Mouse (Mus musculus): ENCODE data around the gene A3galt2.

The A3galt2 gene

GRCm38 (mm10) chr4:128752031-128752757 lies 3.0 kb upstream of the A3galt2 start:
- DNase-seq (ENCODE audit: extremely low spot score, low spot score) = no peak

GRCm38 (mm10) chr4:128753571-128753970 lies 1.6 kb upstream of the A3galt2 start:
- DNase-seq (ENCODE audit: extremely low spot score, low spot score) = no peak

GRCm38 (mm10) chr4:128755900-128756299 lies 736 bp downstream of the A3galt2 start:
- DNase-seq (ENCODE audit: extremely low spot score, low spot score) = no peak

- DNase-seq (ENCODE audit: extremely low spot score, low spot score) = no peak
Measured at GRCm38 (mm10) chr4:128759214-128759613, 4.0 kb downstream of the A3galt2 start.

- no peak for DNase-seq (ENCODE audit: extremely low spot score, low spot score)
Measured at GRCm38 (mm10) chr4:128760029-128760428, 4.9 kb downstream of the A3galt2 start.

- DNase-seq (ENCODE audit: extremely low spot score, low spot score) = no peak
Measured at GRCm38 (mm10) chr4:128766929-128767328, 11.8 kb downstream of the A3galt2 start.

GRCm38 (mm10) chr4:128768120-128768519 lies 13.0 kb downstream of the A3galt2 start:
- DNase-seq (ENCODE audit: extremely low spot score, low spot score) = no peak

GRCm38 (mm10) chr4:128769569-128770355 lies 14.6 kb downstream of the A3galt2 start:
- no peak for DNase-seq (ENCODE audit: extremely low spot score, low spot score)

- no peak for DNase-seq (ENCODE audit: extremely low spot score, low spot score)
Measured at GRCm38 (mm10) chr4:128770698-128771097, 15.5 kb downstream of the A3galt2 start.

GRCm38 (mm10) chr4:128773820-128774219 lies 18.7 kb downstream of the A3galt2 start:
- no peak for DNase-seq (ENCODE audit: extremely low spot score, low spot score)

- no peak for DNase-seq (ENCODE audit: extremely low spot score, low spot score)
Measured at GRCm38 (mm10) chr4:128774467-128774866, 19.3 kb downstream of the A3galt2 start.

GRCm38 (mm10) chr4:128776568-128777289 lies 21.6 kb downstream of the A3galt2 start:
- peak; percentile 86 for DNase-seq (ENCODE audit: extremely low spot score, low spot score)

- no peak for DNase-seq (ENCODE audit: extremely low spot score, low spot score)
Measured at GRCm38 (mm10) chr4:128777593-128777992, 22.4 kb downstream of the A3galt2 start.

GRCm38 (mm10) chr4:128782037-128782436 lies 26.9 kb downstream of the A3galt2 start:
- DNase-seq (ENCODE audit: extremely low spot score, low spot score) = no peak

- no peak for DNase-seq (ENCODE audit: extremely low spot score, low spot score)
Measured at GRCm38 (mm10) chr4:128782645-128783044, 27.5 kb downstream of the A3galt2 start.

GRCm38 (mm10) chr4:128784950-128785631 lies 29.9 kb downstream of the A3galt2 start:
- no peak for DNase-seq (ENCODE audit: extremely low spot score, low spot score)

- DNase-seq (ENCODE audit: extremely low spot score, low spot score) = no peak
Measured at GRCm38 (mm10) chr4:128785921-128786654, 30.9 kb downstream of the A3galt2 start.

- DNase-seq (ENCODE audit: extremely low spot score, low spot score) = no peak
Measured at GRCm38 (mm10) chr4:128787023-128787939, 32.1 kb downstream of the A3galt2 start.

GRCm38 (mm10) chr4:128788108-128788507 lies 32.9 kb downstream of the A3galt2 start:
- no peak for DNase-seq (ENCODE audit: extremely low spot score, low spot score)

GRCm38 (mm10) chr4:128789646-128790045 lies 34.5 kb downstream of the A3galt2 start:
- no peak for DNase-seq (ENCODE audit: extremely low spot score, low spot score)

Data from neural tube, embryonic 10.5 days (tissue).